Mouse (Mus musculus) testis, adult 2 months (tissue): ENCODE measurements at regions not wholly inside any gene's neighbourhood (a gene's known extent, or its start where the extent isn't known, plus 50 kb on each side); places are given as distances from the start of the nearest gene placed in this dataset.

Source experiments
- CTCF ChIP-seq: fragments of 200-500 bp; IDR thresholded peaks from 2 replicates; pipeline ENCODE4 v1.5.1; 2012; ENCODE audit warnings: low read depth, mild to moderate bottlenecking, inconsistent platforms, low read length, moderate library complexity; ENCODE audit not compliant: control insufficient read depth, insufficient read depth, insufficient replicate concordance
- POLR2A ChIP-seq: fragments of 200-500 bp; IDR thresholded peaks from 2 replicates; pipeline ENCODE4 v1.6.1; 2012; ENCODE audit warnings: low read depth, mild to moderate bottlenecking, inconsistent platforms, low read length, moderate library complexity; ENCODE audit not compliant: control insufficient read depth

DNA sequence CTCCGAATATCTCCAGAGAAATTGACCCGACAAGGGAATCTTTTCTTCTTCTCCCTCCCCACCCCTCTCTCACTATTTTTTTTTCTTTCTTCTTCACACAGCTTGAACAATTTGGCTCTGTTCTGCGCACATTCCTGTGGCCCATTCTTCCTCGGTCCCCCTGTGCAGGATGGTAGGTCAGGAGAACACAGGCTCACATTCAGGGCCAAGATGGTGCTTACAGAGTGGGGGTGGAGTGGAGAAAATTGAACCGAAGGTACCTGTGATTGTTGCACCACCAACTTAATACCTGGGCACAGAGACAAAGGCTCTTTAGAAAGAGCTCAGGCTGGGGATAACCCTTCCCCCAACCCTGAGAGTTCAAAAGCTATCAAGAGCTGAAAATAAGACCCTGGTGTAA is 70.4 kb upstream of the Sox9 start:
- TF ChIP-seq CTCF (no peak), POLR2A (no peak)
